ENCODE assay signal across 9 mouse cellular contexts in the genomic region with DNA sequence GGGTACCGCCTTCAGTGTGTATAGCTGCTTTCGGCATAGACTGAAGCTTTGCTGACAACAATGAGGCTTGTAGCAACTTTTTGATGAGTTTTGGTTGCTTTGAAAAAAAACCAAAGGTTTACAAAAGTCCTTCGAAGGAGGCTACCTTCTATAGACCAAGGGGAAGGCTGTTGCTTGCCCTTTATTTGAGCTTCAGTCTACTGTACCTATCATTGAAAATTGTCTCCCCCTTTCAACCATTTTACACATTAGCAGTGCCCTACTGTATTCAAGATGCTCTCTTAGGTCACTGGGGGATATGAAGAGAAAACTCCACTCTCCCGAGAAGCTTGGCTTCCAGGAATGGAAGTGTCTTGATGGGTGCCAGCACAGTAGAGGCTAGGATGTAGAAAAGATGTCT.
DNase-seq lines count a peak whose midpoint lies in the region; ATAC-seq and TF ChIP-seq lines count a peak whose summit lies in the region.
"Had no signal": no experiment of that assay in that cellular context is flagged by ENCODE, and none has a peak within 500 bp of the region (broad histone marks: within the 10 kb centered on the region; RNA-seq: fewer than 3 reads in every experiment).

No protein-coding gene starts in this region.

- 23% methylated on average over 4 of the region's 4 CpGs for WGBS in heart, embryonic 14.5 days
- 48% methylated on average over 4 of the region's 4 CpGs for WGBS in hindbrain, embryonic 10.5 days
- WGBS in midbrain, embryonic 11.5 days, result 50% methylated on average over 4 of the region's 4 CpGs

- peak overlapping the region; percentile 94 for H3K9ac ChIP-seq in heart, embryonic 14.5 days (ENCODE audit: low read length)
- H3K9ac ChIP-seq in ES-E14 (ENCODE audit: insufficient read depth, low read depth, low read length, poor library complexity, severe bottlenecking), result no peak overlapping the region
- H3K9ac ChIP-seq in midbrain, embryonic 11.5 days (ENCODE audit: low read length), result peak overlapping the region; percentile 95

- H3K27ac ChIP-seq in heart, embryonic 14.5 days (replicated peaks in 1 of 2; ENCODE audit: control insufficient read depth in 1 of 2, insufficient read depth in 1 of 2, low read depth in 2 of 2, low read length in 2 of 2), result peak overlapping the region in 1 of 2 experiments; percentile 96; a peak in 1 of 4 replicates
- no peak overlapping the region for H3K27ac ChIP-seq in ES-E14 (ENCODE audit: insufficient read depth, low read depth, low read length, poor library complexity, severe bottlenecking)
- peak overlapping the region; percentile 95; the same call in 1 of the 2 replicates for H3K27ac ChIP-seq in hindbrain, embryonic 10.5 days
- H3K27ac ChIP-seq in midbrain, embryonic 11.5 days (ENCODE audit: low read depth, low read length), result no peak overlapping the region

- no peaks in the 10 kb centered on the region for H3K36me3 ChIP-seq in heart, embryonic 14.5 days (ENCODE audit: control insufficient read depth, insufficient read depth, low read length)
- no peaks in the 10 kb centered on the region for H3K36me3 ChIP-seq in ES-E14 (ENCODE audit: control insufficient read depth, insufficient read depth, low read length, poor library complexity, severe bottlenecking)
- peaks cover 15% of the 10 kb centered on the region for H3K36me3 ChIP-seq in hindbrain, embryonic 10.5 days
- no peaks in the 10 kb centered on the region for H3K36me3 ChIP-seq in midbrain, embryonic 11.5 days (ENCODE audit: control insufficient read depth, insufficient read depth, low read length)

- no peak for DNase-seq in heart, postnatal 10 days
- DNase-seq in ES-E14 (ENCODE audit: low read depth, low spot score), result no peak
- no peak for DNase-seq in hindbrain, embryonic 10.5 days (ENCODE audit: low spot score)
- DNase-seq in midbrain, embryonic 11.5 days (ENCODE audit: low spot score, missing footprints), result peak; percentile 78
- no peak for DNase-seq in gastrocnemius, postnatal 4 days (ENCODE audit: low spot score in 2 of 2)
- no peak for DNase-seq in cerebellum, adult 18-20 months

- no peaks in the 10 kb centered on the region for H3K27me3 ChIP-seq in heart, embryonic 14.5 days (ENCODE audit: control insufficient read depth, insufficient read depth, low read length)
- peaks cover 29% of the 10 kb centered on the region for H3K27me3 ChIP-seq in hindbrain, embryonic 10.5 days (ENCODE audit: insufficient read depth, poor library complexity, severe bottlenecking)
- H3K27me3 ChIP-seq in midbrain, embryonic 11.5 days (ENCODE audit: control insufficient read depth, insufficient read depth, low read length), result peaks cover 28% of the 10 kb centered on the region
- H3K27me3 ChIP-seq: Patski had no signal

- in situ Hi-C loops in ES-E14 (cut with MboI; ENCODE audit: low sequenced_read_pairs in 2 of 2, unreplicated experiment in 2 of 2), result no loop called here

- intact Hi-C loops in heart, postnatal 10 days (cut with DNase I), result loop anchor here (5.0 kb wide), 1 partner anchor 160 kb away; no protein-coding TSS in a partner anchor

- peak overlapping the region; percentile 94 to 99 for H3K4me3 ChIP-seq in heart, embryonic 14.5 days (ENCODE audit: control insufficient read depth in 1 of 2, insufficient read depth in 1 of 2, low read depth in 1 of 2, low read length in 2 of 2)
- peak overlapping the region; percentile 81 to 99; a peak in 3 of 4 replicates for H3K4me3 ChIP-seq in ES-E14 (ENCODE audit: insufficient read depth in 1 of 2, low read depth in 1 of 2, low read length in 2 of 2, poor library complexity in 1 of 2, severe bottlenecking in 1 of 2)
- H3K4me3 ChIP-seq in hindbrain, embryonic 10.5 days, result peak overlapping the region; percentile 90
- H3K4me3 ChIP-seq in midbrain, embryonic 11.5 days (ENCODE audit: low read depth, low read length), result peak overlapping the region; percentile 89

- H3K4me2 ChIP-seq in heart, embryonic 14.5 days (ENCODE audit: low read length), result peak overlapping the region; percentile 77
- H3K4me2 ChIP-seq in midbrain, embryonic 11.5 days, result peak overlapping the region; percentile 64

- peaks cover 8% of the 10 kb centered on the region; the same call in 1 of the 2 replicates for H3K9me3 ChIP-seq in heart, embryonic 14.5 days (ENCODE audit: control insufficient read depth, low read length)
- no peaks in the 10 kb centered on the region for H3K9me3 ChIP-seq in ES-E14 (ENCODE audit: control insufficient read depth, insufficient read depth, low read depth, low read length)
- H3K9me3 ChIP-seq in hindbrain, embryonic 10.5 days, result peaks cover 21% of the 10 kb centered on the region
- H3K9me3 ChIP-seq in midbrain, embryonic 11.5 days (ENCODE audit: control insufficient read depth, low read length), result peaks cover 12% of the 10 kb centered on the region

- no peak for ATAC-seq in heart, embryonic 14.5 days (ENCODE audit: insufficient number of reproducible peaks, insufficient read depth, low FRiP score, low read depth)
- no peak for ATAC-seq in midbrain, embryonic 11.5 days (ENCODE audit: low FRiP score)
- ATAC-seq in megakaryocyte-erythroid progenitor cell, adult 5-6 weeks (replicated peaks; ENCODE audit: low FRiP score, low TSS enrichment, poor library complexity, severe bottlenecking), result no peak

- H3K4me1 ChIP-seq in heart, embryonic 14.5 days (ENCODE audit: control insufficient read depth in 2 of 2, insufficient read depth in 2 of 2, low read length in 2 of 2), result peaks cover 4 to 10% of the 10 kb centered on the region in 2 experiments
- H3K4me1 ChIP-seq in ES-E14 (ENCODE audit: control insufficient read depth in 2 of 2, insufficient read depth in 2 of 2, low read length in 2 of 2, poor library complexity in 1 of 2), result peaks cover 5 to 7% of the 10 kb centered on the region in 2 experiments; a peak in 3 of 4 replicates
- peaks cover 22% of the 10 kb centered on the region for H3K4me1 ChIP-seq in hindbrain, embryonic 10.5 days (replicated peaks)
- peaks cover 10% of the 10 kb centered on the region for H3K4me1 ChIP-seq in midbrain, embryonic 11.5 days (ENCODE audit: control insufficient read depth, insufficient read depth, low read length)

TF ChIP-seq in ES-E14, 5 proteins besides CTCF, POLR2A, EP300 and RAD21:
- TF ChIP-seq HCFC1 (IDR thresholded peaks at IDR 0.05; ENCODE audit: borderline replicate concordance, insufficient read depth, low read length), result no peak
- TF ChIP-seq ZC3H11A (IDR thresholded peaks at IDR 0.05; ENCODE audit: borderline replicate concordance, low read depth, low read length), result no peak
- TF ChIP-seq MAFK (IDR thresholded peaks at IDR 0.05; ENCODE audit: insufficient read depth, low read depth, low read length), result no peak
- TF ChIP-seq CHD2 (IDR thresholded peaks at IDR 0.05; ENCODE audit: low read depth, low read length), result no peak
- no peak for TF ChIP-seq ZNF384 (IDR thresholded peaks at IDR 0.05; ENCODE audit: low read depth, low read length)
